ENCODE assay signal across 7 mouse cellular contexts in the genomic region with DNA sequence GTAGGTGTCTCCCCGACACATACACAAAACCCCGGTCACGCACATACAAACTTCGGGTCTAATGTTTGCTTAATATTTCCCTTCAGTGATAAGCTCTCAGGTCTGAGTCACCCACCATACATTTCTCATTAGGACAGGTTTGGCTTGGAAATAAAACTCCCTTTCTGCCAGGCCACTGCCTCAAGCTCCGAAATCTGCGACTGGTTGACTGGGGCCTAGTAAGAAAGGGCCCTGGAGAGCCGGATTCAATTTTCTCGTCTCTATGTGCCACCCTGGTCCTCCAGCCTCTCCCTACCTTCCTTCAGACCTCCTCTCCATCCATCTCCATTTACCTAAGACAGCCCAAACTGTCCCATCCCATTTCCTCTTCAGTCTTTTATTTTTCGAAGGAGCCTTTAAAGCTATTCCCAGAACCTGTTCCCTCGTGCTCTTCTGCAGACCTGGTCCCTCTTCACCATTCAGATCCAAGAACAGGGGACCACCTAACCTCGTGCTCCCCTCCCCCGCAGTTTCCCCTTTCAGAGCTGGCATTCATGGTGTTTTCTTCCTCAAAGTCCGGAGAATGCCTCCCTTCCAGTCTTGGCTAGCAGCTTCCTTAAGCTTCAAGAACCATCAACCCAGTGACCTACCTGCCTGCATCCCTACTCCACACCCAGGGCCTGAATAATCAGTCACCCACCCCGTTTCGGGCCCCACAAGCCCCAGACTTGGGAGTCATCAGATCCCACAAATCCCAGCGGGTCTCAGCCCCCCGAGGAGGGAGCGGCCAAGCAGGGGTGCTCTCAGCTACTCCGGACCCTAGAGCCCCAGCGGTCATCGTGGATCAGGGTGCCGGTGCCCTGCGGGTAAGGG. TPM values are rescaled to one million over a fixed set of nuclear protein-coding genes. Genes with fewer than 3 reads are reported as not detected.
A peak's percentile ranks its signal among the peaks of the same experiment; 100 is the strongest.
DNase-seq lines count a peak whose midpoint lies in the region; ATAC-seq and TF ChIP-seq lines count a peak whose summit lies in the region.

No protein-coding gene starts in this region.

- H3K27me3 ChIP-seq in neural tube, embryonic 11.5 days (ENCODE audit: control insufficient read depth, insufficient read depth, low read length): no peaks in the 10 kb centered on the region
- H3K27me3 ChIP-seq in heart, embryonic 13.5 days (replicated peaks): no peaks in the 10 kb centered on the region
- H3K27me3 ChIP-seq in liver, embryonic 16.5 days (ENCODE audit: control insufficient read depth, insufficient read depth, low read depth, low read length): peaks cover 37% of the 10 kb centered on the region

- peak; percentile 66 for DNase-seq in neural tube, embryonic 11.5 days (ENCODE audit: low spot score)
- no peak for DNase-seq in neural tube, embryonic 10.5 days (ENCODE audit: extremely low spot score, low spot score)
- DNase-seq in spleen, adult 12 weeks (ENCODE audit: low spot score): no peak

- H3K27ac ChIP-seq in neural tube, embryonic 11.5 days (ENCODE audit: low read depth, low read length): peak overlapping the region; percentile 72
- peak overlapping the region; percentile 94 for H3K27ac ChIP-seq in cortical plate, adult 2 months (ENCODE audit: insufficient read depth, low read length)
- H3K27ac ChIP-seq in heart, embryonic 13.5 days (replicated peaks): peak overlapping the region; percentile 96
- H3K27ac ChIP-seq in liver, embryonic 16.5 days (ENCODE audit: low read length): no peak overlapping the region

- no peak; the same call in 1 of the 2 replicates for ATAC-seq in neural tube, embryonic 11.5 days (ENCODE audit: insufficient read depth, low FRiP score, low TSS enrichment)
- ATAC-seq in heart, embryonic 13.5 days (ENCODE audit: extremely low read depth, insufficient number of reproducible peaks, low FRiP score, low TSS enrichment): no peak
- 0 out of 2 replicates have a peak, but pooled peaks have one; percentile 13 for ATAC-seq in liver, embryonic 16.5 days (ENCODE audit: low read depth)
- ATAC-seq in monocyte, adult 5-6 weeks (replicated peaks; ENCODE audit: insufficient number of reproducible peaks, low FRiP score, low TSS enrichment, poor library complexity, severe bottlenecking): no peak

- 16% methylated on average over 23 of the region's 23 CpGs for WGBS in neural tube, embryonic 11.5 days
- 15% methylated on average over 23 of the region's 23 CpGs for WGBS in heart, embryonic 13.5 days
- 23% methylated on average over 23 of the region's 23 CpGs for WGBS in liver, embryonic 16.5 days (ENCODE audit: insufficient replicate concordance)

- H3K36me3 ChIP-seq in neural tube, embryonic 11.5 days (ENCODE audit: control insufficient read depth, insufficient read depth, low read length): no peaks in the 10 kb centered on the region
- no peaks in the 10 kb centered on the region for H3K36me3 ChIP-seq in heart, embryonic 13.5 days
- H3K36me3 ChIP-seq in liver, embryonic 16.5 days (ENCODE audit: control insufficient read depth, insufficient read depth): no peaks in the 10 kb centered on the region

- peak overlapping the region; percentile 68 for H3K4me3 ChIP-seq in neural tube, embryonic 11.5 days (ENCODE audit: low read depth, low read length)
- H3K4me3 ChIP-seq in cortical plate, adult 2 months (ENCODE audit: insufficient read depth, low read length): peak overlapping the region; percentile 56
- peak overlapping the region; percentile 85 for H3K4me3 ChIP-seq in heart, embryonic 13.5 days
- peak overlapping the region; percentile 61 for H3K4me3 ChIP-seq in liver, embryonic 16.5 days (ENCODE audit: low read depth, low read length)

- no peak for TF ChIP-seq CTCF in cortical plate, adult 2 months (IDR thresholded peaks at IDR 0.05; ENCODE audit: extremely low read depth, insufficient read depth, low read length)

- peak overlapping the region; percentile 92 for H3K4me2 ChIP-seq in neural tube, embryonic 11.5 days (ENCODE audit: low read depth)
- H3K4me2 ChIP-seq in heart, embryonic 13.5 days: peak overlapping the region; percentile 75
- H3K4me2 ChIP-seq in liver, embryonic 16.5 days (ENCODE audit: low read depth, low read length): peak overlapping the region; percentile 69

- TF ChIP-seq POLR2A in cortical plate, adult 2 months (IDR thresholded peaks at IDR 0.05; ENCODE audit: extremely low read depth, insufficient read depth, low read length): no peak

- no peaks in the 10 kb centered on the region for H3K9me3 ChIP-seq in neural tube, embryonic 11.5 days (ENCODE audit: control insufficient read depth, low read length)
- H3K9me3 ChIP-seq in heart, embryonic 13.5 days: no peaks in the 10 kb centered on the region
- no peaks in the 10 kb centered on the region for H3K9me3 ChIP-seq in liver, embryonic 16.5 days (replicated peaks; ENCODE audit: control insufficient read depth, low read length)

- peaks cover 8% of the 10 kb centered on the region for H3K4me1 ChIP-seq in neural tube, embryonic 11.5 days (ENCODE audit: control insufficient read depth, insufficient read depth, low read length)
- peaks cover 7% of the 10 kb centered on the region for H3K4me1 ChIP-seq in cortical plate, adult 2 months (ENCODE audit: control insufficient read depth, insufficient read depth, low read length)
- H3K4me1 ChIP-seq in heart, embryonic 13.5 days: peaks cover 48% of the 10 kb centered on the region
- peaks cover 8% of the 10 kb centered on the region for H3K4me1 ChIP-seq in liver, embryonic 16.5 days (ENCODE audit: control insufficient read depth, low read depth, low read length)

- H3K9ac ChIP-seq in neural tube, embryonic 11.5 days (ENCODE audit: low read length): peak overlapping the region; percentile 93
- H3K9ac ChIP-seq in heart, embryonic 13.5 days: peak overlapping the region; percentile 97
- H3K9ac ChIP-seq in liver, embryonic 16.5 days (ENCODE audit: low read depth, low read length): peak overlapping the region; percentile 57

RNA-seq across cellular contexts. Expression of a gene that starts 1.0 kb away (rescaled TPM):
- polyA plus RNA-seq in neural tube, embryonic 11.5 days (2014; fragmentation: Nextera tagmentation; extraction: Ambion mirVana): 39.1 and 40.2 TPM in 2 replicates
- polyA plus RNA-seq in cortical plate, adult 2 months (2012; rRNA removed): 9.0 and 9.2 TPM in 2 replicates
- polyA plus RNA-seq in heart, embryonic 13.5 days (2015; fragmentation: Nextera tagmentation; extraction: Ambion mirVana): 32.1 and 34.1 TPM in 2 replicates
- polyA plus RNA-seq in liver, embryonic 16.5 days (2015; fragmentation: Nextera tagmentation; extraction: Ambion mirVana): 1.4 and 1.6 TPM in 2 replicates
- total RNA-seq in monocyte, adult 5-6 weeks (2017): 0.29 to 7.2 TPM (median 0.53 TPM) in 3 replicates

RNA-seq across cellular contexts. Expression of a gene that starts 27.8 kb away (rescaled TPM):
- polyA plus RNA-seq in neural tube, embryonic 11.5 days (2014; fragmentation: Nextera tagmentation; extraction: Ambion mirVana): 72.9 and 85.0 TPM in 2 replicates
- 1,071 and 1,109 TPM in 2 replicates for polyA plus RNA-seq in cortical plate, adult 2 months (2012; rRNA removed)
- polyA plus RNA-seq in heart, embryonic 13.5 days (2015; fragmentation: Nextera tagmentation; extraction: Ambion mirVana): 119 and 124 TPM in 2 replicates
- 85.5 and 95.0 TPM in 2 replicates for polyA plus RNA-seq in liver, embryonic 16.5 days (2015; fragmentation: Nextera tagmentation; extraction: Ambion mirVana)
- total RNA-seq in monocyte, adult 5-6 weeks (2017): 321 to 443 TPM (median 357 TPM) in 3 replicates
